Mouse (Mus musculus) lung, embryonic 15.5 days (tissue): ENCODE results near the gene Rgs3. TPM values are rescaled to one million over a fixed set of nuclear protein-coding genes. Genes with fewer than 3 reads are reported as not detected.

Experiments
- ATAC-seq: fragments of 200-750 bp; cut with Nextera tagmentation; 2 replicates; pipeline ENCODE4 v1.8.0; 2017; ENCODE audit warnings: moderate number of reproducible peaks, borderline replicate concordance; ENCODE audit not compliant: low FRiP score, low TSS enrichment; ENCODE audit errors: extremely low read depth
- H3K27ac ChIP-seq: fragments of 300-500 bp; sonication (generic); 2 replicates; pipeline ENCODE4 v1.5.1; 2015; ENCODE audit warnings: moderate library complexity, mild to moderate bottlenecking, inconsistent platforms
- H3K27me3 ChIP-seq: fragments of 300-500 bp; sonication (generic); 2 replicates; pipeline ENCODE4 v1.6.1; 2015; ENCODE audit warnings: inconsistent platforms
- H3K36me3 ChIP-seq: fragments of 300-500 bp; sonication (generic); 2 replicates; pipeline ENCODE4 v1.6.1; 2015; ENCODE audit warnings: inconsistent platforms
- H3K4me1 ChIP-seq: fragments of 300-500 bp; sonication (generic); 2 replicates; pipeline ENCODE4 v1.6.1; 2015; ENCODE audit warnings: inconsistent platforms
- H3K4me2 ChIP-seq: fragments of 300-500 bp; sonication (generic); 2 replicates; pipeline ENCODE4 v1.6.1; 2015; ENCODE audit warnings: inconsistent platforms, mild to moderate bottlenecking, moderate library complexity
- H3K4me3 ChIP-seq: fragments of 300-500 bp; sonication (generic); 2 replicates; pipeline ENCODE4 v1.5.1; 2015; ENCODE audit warnings: mild to moderate bottlenecking, inconsistent platforms
- H3K9ac ChIP-seq: fragments of 300-500 bp; sonication (generic); 2 replicates; pipeline ENCODE4 v1.6.1; 2015; ENCODE audit warnings: inconsistent platforms
- H3K9me3 ChIP-seq: fragments of 300-500 bp; sonication (generic); 2 replicates; pipeline ENCODE4 v1.6.1; 2016; ENCODE audit warnings: inconsistent platforms
- WGBS: fragments of 180-500 bp; shearing (Covaris S2); methylation state at CpG from one replicate; pipeline ENCODE4 v1.1.7; 2015; 5-methylcytosine and 5-hydroxymethylcytosine counted together
- polyA plus RNA-seq: library from polyadenylated mRNA; unstranded; fragments of >200 nt; fragmentation: Nextera tagmentation; extraction: Ambion mirVana; gene quantifications from 2 replicates; pipeline ENCODE4 v1.2.1, GENCODE M21; 2015

Rgs3 gene
- polyA plus RNA-seq, 1 experiment from 2014 or later, result 53.5 TPM

- Histone ChIP-seq H3K4me1 (peaks cover 27% of the 10 kb centered on the region), H3K36me3 (0 out of 2 replicates have a peak, but pooled peaks cover 4% of the 10 kb centered on the region), H3K9ac (no peak overlapping the region), H3K4me3 (no peak overlapping the region), H3K27ac (no peak overlapping the region), H3K9me3 (no peaks in the 10 kb centered on the region), H3K4me2 (no peak overlapping the region), H3K27me3 (no peaks in the 10 kb centered on the region)
- WGBS, result 76% methylated on average over 6 of the region's 6 CpGs
- ATAC-seq, result no peak
These were observed 76.4 kb downstream of the Rgs3 start for GRCm38 (mm10) chr4:62636047-62636446.

- no peak overlapping the region for H3K9ac ChIP-seq
- WGBS, result 54% methylated on average over 4 of the region's 4 CpGs
- H3K4me1 ChIP-seq, result peaks cover 35% of the 10 kb centered on the region
- H3K4me3 ChIP-seq, result no peak overlapping the region
- no peaks in the 10 kb centered on the region for H3K9me3 ChIP-seq
- H3K27me3 ChIP-seq, result no peaks in the 10 kb centered on the region
- no peak overlapping the region; the same call in 1 of the 2 replicates for H3K27ac ChIP-seq
- no peak overlapping the region for H3K4me2 ChIP-seq
- ATAC-seq, result no peak
- H3K36me3 ChIP-seq, result 0 out of 2 replicates have a peak, but pooled peaks cover 4% of the 10 kb centered on the region
These were observed 78.4 kb downstream of the Rgs3 start for GRCm38 (mm10) chr4:62637856-62638604.

- Histone ChIP-seq H3K9me3 (no peaks in the 10 kb centered on the region), H3K9ac (no peak overlapping the region), H3K27ac (peak overlapping the region; percentile 31), H3K27me3 (no peaks in the 10 kb centered on the region), H3K4me3 (no peak overlapping the region), H3K4me1 (peaks cover 25% of the 10 kb centered on the region), H3K4me2 (no peak overlapping the region), H3K36me3 (no peaks in the 10 kb centered on the region)
- ATAC-seq, result no peak
- 48% methylated on average over 15 of the region's 15 CpGs for WGBS
These were observed 81.0 kb downstream of the Rgs3 start for GRCm38 (mm10) chr4:62640496-62641229.

- H3K4me1 ChIP-seq, result peaks cover 26% of the 10 kb centered on the region
- 27% methylated on average over 11 of the region's 11 CpGs for WGBS
- no peak overlapping the region for H3K4me3 ChIP-seq
- no peak overlapping the region for H3K4me2 ChIP-seq
- ATAC-seq, result no peak
- H3K36me3 ChIP-seq, result no peaks in the 10 kb centered on the region
- no peak overlapping the region for H3K9ac ChIP-seq
- no peaks in the 10 kb centered on the region for H3K9me3 ChIP-seq
- H3K27me3 ChIP-seq, result no peaks in the 10 kb centered on the region
- H3K27ac ChIP-seq, result peak overlapping the region; percentile 31
These were observed 81.6 kb downstream of the Rgs3 start for GRCm38 (mm10) chr4:62641230-62641589.

- WGBS, result 72% methylated on average over 3 of the region's 3 CpGs
- no peak for ATAC-seq
- Histone ChIP-seq H3K9ac (no peak overlapping the region), H3K4me3 (no peak overlapping the region), H3K27ac (peak overlapping the region; percentile 31; the same call in 1 of the 2 replicates), H3K4me2 (no peak overlapping the region), H3K36me3 (no peaks in the 10 kb centered on the region), H3K27me3 (no peaks in the 10 kb centered on the region), H3K4me1 (peaks cover 30% of the 10 kb centered on the region), H3K9me3 (no peaks in the 10 kb centered on the region)
These were observed 82.0 kb downstream of the Rgs3 start for GRCm38 (mm10) chr4:62641656-62642055.

- Histone ChIP-seq H3K36me3 (no peaks in the 10 kb centered on the region), H3K4me1 (peaks cover 38% of the 10 kb centered on the region), H3K4me2 (no peak overlapping the region), H3K9ac (no peak overlapping the region), H3K27me3 (no peaks in the 10 kb centered on the region), H3K27ac (peak overlapping the region; percentile 42), H3K9me3 (no peaks in the 10 kb centered on the region), H3K4me3 (no peak overlapping the region)
- WGBS, result 67% methylated on average over 8 of the region's 8 CpGs
- ATAC-seq, result peak; percentile 24; the same call in 1 of the 2 replicates
These were observed 83.8 kb downstream of the Rgs3 start for GRCm38 (mm10) chr4:62643401-62643800.

- H3K4me2 ChIP-seq, result no peak overlapping the region
- H3K4me3 ChIP-seq, result no peak overlapping the region
- ATAC-seq, result no peak
- H3K27ac ChIP-seq, result 0 out of 2 replicates have a peak overlapping the region, but pooled peaks have one; percentile 18
- H3K36me3 ChIP-seq, result no peaks in the 10 kb centered on the region
- H3K9ac ChIP-seq, result no peak overlapping the region
- no peaks in the 10 kb centered on the region for H3K27me3 ChIP-seq
- WGBS, result 68% methylated on average over 11 of the region's 11 CpGs
- H3K9me3 ChIP-seq, result no peaks in the 10 kb centered on the region
- H3K4me1 ChIP-seq, result peaks cover 38% of the 10 kb centered on the region
These were observed 84.6 kb downstream of the Rgs3 start for GRCm38 (mm10) chr4:62644031-62644793.

GRCm38 (mm10) chr4:62646556-62647248 lies 87.1 kb downstream of the Rgs3 start:
- no peaks in the 10 kb centered on the region for H3K27me3 ChIP-seq
- H3K4me3 ChIP-seq, result no peak overlapping the region
- H3K27ac ChIP-seq, result no peak overlapping the region
- WGBS, result 49% methylated on average over 9 of the region's 9 CpGs
- no peaks in the 10 kb centered on the region for H3K36me3 ChIP-seq
- no peak overlapping the region for H3K9ac ChIP-seq
- no peak overlapping the region for H3K4me2 ChIP-seq
- ATAC-seq, result no peak
- H3K4me1 ChIP-seq, result peaks cover 27% of the 10 kb centered on the region
- no peaks in the 10 kb centered on the region for H3K9me3 ChIP-seq

- Histone ChIP-seq H3K4me1 (peaks cover 21% of the 10 kb centered on the region), H3K9ac (no peak overlapping the region), H3K4me2 (no peak overlapping the region), H3K27me3 (no peaks in the 10 kb centered on the region), H3K27ac (no peak overlapping the region), H3K36me3 (no peaks in the 10 kb centered on the region), H3K4me3 (no peak overlapping the region), H3K9me3 (no peaks in the 10 kb centered on the region)
- ATAC-seq, result no peak
- 87% methylated on average over 3 of the region's 3 CpGs for WGBS
These were observed 89.2 kb downstream of the Rgs3 start for GRCm38 (mm10) chr4:62648848-62649247.

GRCm38 (mm10) chr4:62649536-62650230 lies 90.0 kb downstream of the Rgs3 start:
- no peaks in the 10 kb centered on the region for H3K36me3 ChIP-seq
- H3K4me1 ChIP-seq, result peaks cover 17% of the 10 kb centered on the region
- WGBS, result 61% methylated on average over 8 of the region's 8 CpGs
- no peaks in the 10 kb centered on the region for H3K9me3 ChIP-seq
- no peak overlapping the region for H3K27ac ChIP-seq
- H3K9ac ChIP-seq, result no peak overlapping the region
- H3K4me2 ChIP-seq, result no peak overlapping the region
- ATAC-seq, result no peak
- H3K4me3 ChIP-seq, result no peak overlapping the region
- no peaks in the 10 kb centered on the region for H3K27me3 ChIP-seq
